Mouse (Mus musculus) E14TG2a.4 (cell line): ENCODE measurements at regions not wholly inside any gene's neighbourhood (a gene's known extent, or its start where the extent isn't known, plus 50 kb on each side); places are given as distances from the start of the nearest gene placed in this dataset.

Source experiments
- CTCF ChIP-seq: conservative IDR thresholded peaks from 2 replicates; pipeline ENCODE4 v1.5.1; 2014; ENCODE audit warnings: low read length
- NANOG ChIP-seq: IDR thresholded peaks from 2 replicates; pipeline ENCODE4 v1.6.1; 2014; ENCODE audit warnings: borderline replicate concordance, low read length, mixed read lengths

GRCm38 (mm10) chr2:106231136-106231535 is 227.8 kb upstream of the Dnajc24 start:
- TF ChIP-seq CTCF (no peak), NANOG (no peak)
